Mouse (Mus musculus): ENCODE measurements around the gene Fopnl.

The Fopnl gene

DNA sequence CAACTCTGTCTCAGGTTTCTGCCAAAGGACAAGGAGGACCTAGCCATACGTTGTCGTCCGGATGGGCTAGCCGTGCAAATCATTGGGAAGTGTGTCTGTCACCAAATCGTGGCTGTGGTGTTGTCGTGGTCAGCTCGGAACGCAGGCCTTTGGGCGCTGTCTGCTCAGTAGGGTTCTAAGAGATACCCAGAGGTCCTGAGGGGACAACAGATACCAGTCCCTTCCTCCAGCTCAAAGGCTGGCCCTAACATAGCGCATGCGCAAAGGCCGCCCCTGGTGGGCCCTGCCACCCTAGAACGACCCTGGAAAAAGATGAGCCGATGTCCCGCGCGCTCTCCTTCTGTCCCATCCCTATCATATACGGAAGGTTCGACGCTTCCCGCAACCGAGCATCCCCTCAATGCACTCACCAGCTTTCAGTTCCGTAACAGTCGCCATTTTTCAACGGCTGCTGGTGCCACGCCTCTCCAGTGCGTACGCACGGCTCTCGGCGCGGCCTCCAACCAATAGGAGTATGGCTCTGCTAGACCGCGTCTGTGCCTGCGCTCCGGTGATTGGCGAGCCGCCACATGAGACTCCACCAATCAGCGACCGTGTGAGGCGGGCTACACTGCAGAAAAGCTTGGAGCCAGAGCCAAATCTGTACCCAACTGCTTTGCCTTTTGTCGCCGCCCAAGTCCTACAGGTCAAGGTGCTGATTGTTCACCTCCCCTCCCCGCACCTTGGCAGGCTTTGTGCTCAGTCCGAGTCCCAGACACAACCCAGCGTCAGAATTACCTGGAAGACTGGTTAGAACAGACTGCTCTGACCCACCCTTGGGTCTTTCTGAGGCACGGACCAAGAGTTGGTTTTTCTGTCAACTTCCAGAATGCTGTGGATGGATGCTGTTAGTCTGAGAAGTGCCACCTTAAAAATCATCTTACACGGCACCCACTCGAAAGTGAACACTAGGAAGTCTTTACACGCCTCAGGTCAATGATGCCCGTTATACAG is at the start of gene Fopnl:
Fopnl (minus strand) TSS at position 522 of the 993 bp plus-strand sequence.
- DNase-seq (ENCODE audit: low read depth, low spot score), result peak; percentile 98

DNA sequence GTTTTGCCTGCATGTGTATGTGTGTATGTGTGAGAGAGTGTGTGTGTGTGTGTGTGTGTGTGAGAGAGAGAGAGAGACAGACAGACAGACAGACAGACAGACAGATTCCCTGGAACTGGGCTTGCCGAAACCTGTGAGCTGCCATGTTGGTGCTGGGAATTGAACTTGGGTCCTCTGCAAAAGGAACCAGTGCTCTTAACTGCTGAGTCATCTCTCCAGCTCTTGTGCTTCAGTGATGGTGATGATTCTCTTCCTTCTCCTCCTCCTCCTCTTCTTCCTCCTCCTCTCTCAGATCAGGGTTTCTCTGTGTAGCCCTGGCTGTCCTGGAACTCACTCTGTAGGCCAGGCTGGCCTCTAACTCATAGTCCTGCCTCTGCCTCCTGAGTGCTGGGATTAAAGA is 48.8 kb upstream of the Fopnl start:
- no peak for DNase-seq (ENCODE audit: low read depth, low spot score)

- no peak for DNase-seq (ENCODE audit: low read depth, low spot score)
Measured at GRCm38 (mm10) chr16:14365457-14365856, 48.3 kb upstream of the Fopnl start.

DNA sequence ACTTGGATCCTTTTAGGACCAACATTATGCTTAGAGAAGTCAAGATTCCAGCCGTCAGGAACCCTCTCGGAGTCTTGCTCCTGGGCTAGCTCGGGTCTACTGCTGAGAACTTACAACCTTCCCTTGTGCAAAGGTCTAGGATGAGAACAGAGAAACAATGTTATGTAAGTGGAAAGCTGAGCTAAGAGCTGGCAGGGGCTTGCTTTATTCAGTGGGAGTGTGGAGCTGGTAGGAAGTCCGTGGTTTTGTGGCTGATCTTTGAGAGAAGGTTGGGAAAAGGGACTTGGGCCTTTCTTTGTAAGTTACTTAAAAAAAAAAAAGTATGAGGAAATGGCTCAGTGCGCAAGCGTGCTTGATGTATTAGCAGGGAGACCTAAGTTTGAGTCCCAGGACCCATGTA is 46.9 kb upstream of the Fopnl start:
- DNase-seq (ENCODE audit: low read depth, low spot score), result peak; percentile 60

DNA sequence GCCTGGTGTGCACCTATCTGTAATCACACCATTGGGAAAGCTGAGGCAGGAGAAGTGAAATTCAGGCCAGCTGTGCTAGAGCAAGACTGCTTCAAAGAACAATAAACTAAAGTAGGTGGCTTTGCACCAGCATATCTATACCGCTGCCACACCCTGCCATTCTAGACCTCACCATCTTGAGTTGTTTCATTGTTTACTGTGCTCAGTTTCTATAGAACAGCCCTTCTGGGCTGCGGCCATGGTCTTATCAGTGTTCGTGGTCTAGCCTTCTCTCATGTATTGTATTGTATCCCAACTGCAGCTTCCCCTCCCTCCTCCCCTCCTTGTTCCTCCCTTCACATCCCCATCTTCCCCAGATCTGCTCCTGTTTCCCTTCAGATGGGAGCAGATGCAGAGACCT is 46.3 kb upstream of the Fopnl start:
- DNase-seq (ENCODE audit: low read depth, low spot score), result no peak

GRCm38 (mm10) chr16:14362099-14362820 is 45.1 kb upstream of the Fopnl start:
- DNase-seq (ENCODE audit: low read depth, low spot score), result no peak

DNA sequence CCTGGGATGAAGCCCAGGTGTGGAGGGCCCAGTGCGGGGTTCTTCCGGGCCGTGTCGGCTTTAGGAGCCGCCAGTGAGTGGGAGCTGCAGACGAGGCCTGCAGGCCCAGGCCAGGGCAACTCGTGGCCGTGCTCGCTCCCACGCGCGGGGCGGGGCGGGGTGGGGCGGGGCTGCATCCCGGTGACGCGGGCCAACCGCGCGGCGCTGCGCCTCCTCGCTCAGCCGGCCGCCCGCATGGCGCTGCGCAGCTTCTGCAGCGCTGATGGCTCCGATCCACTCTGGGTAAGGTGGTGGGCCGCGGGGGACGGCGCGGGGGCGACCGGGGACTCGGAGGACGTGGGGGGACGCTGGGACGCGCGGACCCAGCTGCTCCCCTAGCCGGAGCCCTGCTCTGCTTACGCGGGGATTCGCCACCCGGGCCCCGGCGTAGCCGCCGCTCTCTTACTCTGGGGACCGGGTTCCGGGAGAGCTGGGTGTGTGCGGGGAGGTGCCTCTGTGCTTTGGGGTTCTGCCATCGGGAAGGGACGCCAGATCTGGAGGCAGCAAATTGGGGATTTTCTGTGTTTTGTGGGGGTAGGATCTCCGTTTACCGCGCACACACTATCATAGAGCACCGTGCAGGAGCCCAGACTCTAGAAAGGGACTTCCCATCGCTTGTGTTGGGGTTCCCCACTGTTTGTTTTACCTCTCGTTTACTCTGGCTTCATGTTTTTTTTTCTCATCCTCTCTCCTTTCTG is 44.3 kb upstream of the Fopnl start, which contains the start of gene Abcc1:
Abcc1 (plus strand) TSS at position 197 of the 737 bp plus-strand sequence.
- peak; percentile 69 for DNase-seq (ENCODE audit: low read depth, low spot score)

DNA sequence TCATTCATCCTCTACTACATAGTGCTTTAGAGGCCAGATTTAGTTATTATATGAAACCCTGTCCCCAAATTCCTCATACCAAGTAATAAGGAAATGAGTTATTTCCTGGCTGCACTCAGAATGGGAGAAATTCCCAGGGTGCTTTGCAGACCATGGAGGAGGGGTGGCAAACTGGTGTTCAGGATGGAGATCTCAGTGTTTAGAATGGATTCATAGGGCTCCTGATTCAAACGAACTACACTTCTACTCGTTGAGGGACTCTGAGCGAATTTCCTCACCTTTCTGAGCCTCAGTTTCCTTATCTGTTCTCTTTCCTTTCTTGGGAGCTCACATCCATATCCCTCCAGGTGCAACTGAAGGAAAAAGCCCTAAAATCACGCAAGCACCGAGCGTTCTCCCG is 43.7 kb upstream of the Fopnl start:
- no peak for DNase-seq (ENCODE audit: low read depth, low spot score)

DNA sequence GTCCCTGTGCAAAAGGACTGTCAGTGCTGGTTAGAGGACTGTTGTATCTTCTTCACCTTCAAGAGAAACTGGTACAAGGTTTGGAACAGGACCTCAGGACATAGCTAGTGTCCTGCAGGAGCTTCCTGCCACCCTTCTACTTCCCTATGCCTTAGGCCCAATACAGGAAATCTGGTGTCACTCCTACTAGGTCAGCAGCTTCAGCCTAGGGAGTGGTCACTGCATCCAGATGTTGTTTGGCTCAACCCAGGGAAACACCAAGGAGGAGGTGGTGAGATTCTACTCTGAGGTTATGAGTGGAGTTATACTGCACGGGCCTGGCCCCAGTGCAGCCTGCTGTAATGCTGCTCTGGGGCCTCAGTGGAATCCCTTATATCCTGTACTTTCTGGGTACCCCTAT is 41.3 kb upstream of the Fopnl start:
- no peak for DNase-seq (ENCODE audit: low read depth, low spot score)

DNA sequence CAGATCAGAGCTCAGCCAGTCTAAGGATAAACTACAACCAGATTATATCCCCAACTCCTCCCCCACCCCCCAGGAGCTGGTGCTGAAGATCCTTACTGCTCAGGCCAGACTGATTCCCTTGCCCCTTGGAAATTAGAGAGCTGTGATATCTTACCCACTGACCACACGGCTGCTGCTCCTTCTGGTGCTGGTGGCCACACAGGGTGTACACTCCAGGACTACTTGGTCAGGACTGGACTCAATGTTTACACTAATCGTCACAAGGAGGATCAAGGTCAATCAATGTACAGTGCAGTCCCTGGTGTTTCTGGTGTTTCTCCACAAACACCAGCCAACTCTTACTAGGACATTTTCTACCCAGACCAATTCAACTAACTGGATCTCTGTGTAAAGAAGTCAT is 40.7 kb upstream of the Fopnl start:
- no peak for DNase-seq (ENCODE audit: low read depth, low spot score)

DNA sequence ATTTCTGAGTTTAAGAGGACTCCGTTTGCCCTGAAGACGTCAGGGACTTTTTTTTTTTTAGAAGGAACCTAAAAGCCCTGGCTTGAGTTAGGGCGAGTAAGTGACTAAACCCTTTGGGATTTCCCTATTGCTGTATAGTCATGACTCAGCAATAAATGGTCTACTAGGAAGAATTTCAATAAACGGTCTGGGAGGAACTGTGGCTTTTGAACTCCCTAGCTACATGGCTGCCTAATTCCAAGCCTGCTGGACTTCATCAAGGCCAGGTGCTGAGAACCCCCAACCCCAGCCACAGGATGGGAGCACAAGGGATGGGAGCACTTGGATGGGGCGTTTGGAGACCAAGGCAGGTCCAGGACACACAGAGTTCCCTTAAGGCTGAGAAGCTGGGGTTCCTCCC is 35.5 kb upstream of the Fopnl start:
- no peak for DNase-seq (ENCODE audit: low read depth, low spot score)

DNA sequence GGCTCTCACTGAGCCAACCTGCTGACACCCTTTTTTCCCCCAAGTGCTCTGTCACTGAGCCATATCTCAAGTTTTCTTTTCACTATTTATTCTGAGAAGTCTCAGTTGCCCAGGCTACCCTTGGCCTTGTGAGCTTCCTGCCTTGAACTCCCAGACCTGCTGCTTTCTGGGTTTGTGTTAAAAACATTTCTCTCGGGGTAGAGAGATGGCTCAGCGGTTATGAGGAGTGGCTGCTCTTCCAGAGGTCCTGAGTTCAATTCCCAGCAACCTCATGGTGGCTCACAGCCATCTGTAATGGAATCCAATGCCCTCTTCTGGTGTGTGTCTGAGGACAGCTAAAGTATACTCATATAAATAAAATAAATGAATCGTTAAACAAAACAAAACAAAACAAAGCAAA is 35.0 kb upstream of the Fopnl start:
- no peak for DNase-seq (ENCODE audit: low read depth, low spot score)

GRCm38 (mm10) chr16:14351571-14351970 is 34.4 kb upstream of the Fopnl start:
- DNase-seq (ENCODE audit: low read depth, low spot score), result no peak

DNA sequence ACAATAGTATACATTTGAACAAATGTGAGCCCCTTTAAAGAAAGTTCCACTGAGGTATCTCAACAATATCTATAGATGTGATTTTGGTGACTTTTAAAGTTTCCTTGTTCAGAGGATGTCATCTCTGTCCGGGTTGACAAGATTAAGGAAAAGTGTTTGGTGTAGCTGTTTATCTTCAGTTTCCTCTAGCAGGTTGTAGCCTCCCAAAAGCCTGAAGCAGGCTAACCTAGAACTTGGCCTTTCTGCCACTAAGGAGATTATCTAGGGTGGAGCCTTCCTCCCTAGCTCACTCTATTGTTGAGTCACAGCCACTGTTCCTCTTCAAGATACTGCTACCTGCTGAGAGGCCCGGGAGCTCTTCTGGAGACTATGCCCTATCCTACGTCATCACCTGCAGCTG is 27.8 kb upstream of the Fopnl start:
- DNase-seq (ENCODE audit: low read depth, low spot score), result no peak

DNA sequence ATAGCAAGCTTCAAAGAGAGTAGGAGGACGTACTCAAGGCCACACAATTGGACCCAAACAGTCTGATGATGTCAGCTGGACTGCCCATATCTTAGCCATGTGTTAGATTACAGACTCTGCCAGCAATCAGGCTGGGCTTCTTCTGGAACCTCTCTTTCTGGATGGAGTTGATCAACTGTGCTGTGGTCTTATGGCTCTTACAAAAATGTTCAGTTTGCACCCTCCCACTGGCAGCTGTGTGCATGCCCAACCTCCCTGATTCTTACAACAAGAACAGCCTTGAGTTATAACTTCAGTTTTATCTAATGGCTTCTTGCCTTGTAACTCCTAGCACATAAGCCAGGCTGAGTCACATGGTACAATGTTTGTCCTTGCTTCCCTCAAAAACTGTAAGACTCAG is 11.0 kb upstream of the Fopnl start:
- no peak for DNase-seq (ENCODE audit: low read depth, low spot score)

GRCm38 (mm10) chr16:14320494-14320893 is 3.3 kb upstream of the Fopnl start:
- DNase-seq (ENCODE audit: low read depth, low spot score), result no peak

DNA sequence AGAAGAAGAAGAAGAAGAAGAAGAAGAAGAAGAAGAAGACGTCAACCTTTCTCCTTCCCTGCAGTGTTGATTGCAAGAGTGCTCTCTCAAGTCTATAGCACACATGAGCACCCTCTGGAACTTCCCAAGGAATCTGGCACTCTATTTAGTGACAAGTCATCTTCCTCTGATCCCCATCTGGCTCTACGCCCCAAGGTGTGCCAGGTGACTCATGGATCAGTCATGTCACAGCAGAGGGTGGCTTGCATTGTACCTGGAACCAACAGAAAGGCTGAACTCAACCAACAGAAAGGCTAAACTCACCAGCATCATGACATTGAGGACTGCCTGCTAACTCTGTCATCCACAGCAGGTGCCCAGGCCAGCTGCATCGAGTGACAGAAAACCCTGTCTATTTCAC is 2.5 kb upstream of the Fopnl start:
- no peak for DNase-seq (ENCODE audit: low read depth, low spot score)

- DNase-seq (ENCODE audit: low read depth, low spot score), result no peak
Measured at GRCm38 (mm10) chr16:14312914-14313313, 4.3 kb downstream of the Fopnl start.

DNA sequence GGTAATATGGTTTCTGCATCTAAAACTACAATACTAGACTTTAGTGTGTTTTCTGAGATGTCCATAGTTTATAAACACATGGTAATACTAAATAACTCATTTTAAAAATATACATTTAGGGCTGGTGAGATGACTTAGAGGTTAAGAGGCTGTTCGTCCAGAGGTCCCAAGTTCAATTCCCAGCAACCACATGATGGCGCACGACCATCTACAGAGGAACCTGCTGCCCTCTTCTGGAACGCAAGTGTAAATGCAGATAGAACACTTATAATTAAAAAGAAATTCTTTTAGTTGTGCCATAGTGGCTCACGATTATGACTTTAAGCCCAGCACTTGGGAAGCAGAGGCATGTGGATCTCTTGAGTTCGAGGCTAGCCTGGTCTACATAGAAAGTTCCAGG is 5.8 kb downstream of the Fopnl start:
- peak; percentile 40 for DNase-seq (ENCODE audit: low read depth, low spot score)

DNA sequence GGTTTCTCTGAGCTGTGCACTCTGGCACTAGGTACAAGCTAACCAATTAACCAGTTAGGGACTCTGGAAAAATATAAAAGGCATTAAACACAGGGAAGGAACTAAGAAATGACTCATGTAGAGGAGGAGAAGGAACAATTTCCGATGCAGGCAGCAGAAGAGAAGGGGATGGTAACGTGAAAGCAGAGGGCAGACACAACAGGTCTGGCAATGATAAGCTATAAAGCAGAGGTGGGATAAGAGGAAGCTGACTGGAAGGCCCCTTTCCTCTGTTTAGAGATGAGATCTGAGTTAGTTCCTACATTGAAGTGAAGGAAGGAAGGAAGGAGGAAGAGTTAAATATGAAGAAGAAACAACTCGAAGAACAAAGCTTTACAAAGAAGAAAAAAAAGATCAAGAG is 7.4 kb downstream of the Fopnl start:
- DNase-seq (ENCODE audit: low read depth, low spot score), result no peak

DNA sequence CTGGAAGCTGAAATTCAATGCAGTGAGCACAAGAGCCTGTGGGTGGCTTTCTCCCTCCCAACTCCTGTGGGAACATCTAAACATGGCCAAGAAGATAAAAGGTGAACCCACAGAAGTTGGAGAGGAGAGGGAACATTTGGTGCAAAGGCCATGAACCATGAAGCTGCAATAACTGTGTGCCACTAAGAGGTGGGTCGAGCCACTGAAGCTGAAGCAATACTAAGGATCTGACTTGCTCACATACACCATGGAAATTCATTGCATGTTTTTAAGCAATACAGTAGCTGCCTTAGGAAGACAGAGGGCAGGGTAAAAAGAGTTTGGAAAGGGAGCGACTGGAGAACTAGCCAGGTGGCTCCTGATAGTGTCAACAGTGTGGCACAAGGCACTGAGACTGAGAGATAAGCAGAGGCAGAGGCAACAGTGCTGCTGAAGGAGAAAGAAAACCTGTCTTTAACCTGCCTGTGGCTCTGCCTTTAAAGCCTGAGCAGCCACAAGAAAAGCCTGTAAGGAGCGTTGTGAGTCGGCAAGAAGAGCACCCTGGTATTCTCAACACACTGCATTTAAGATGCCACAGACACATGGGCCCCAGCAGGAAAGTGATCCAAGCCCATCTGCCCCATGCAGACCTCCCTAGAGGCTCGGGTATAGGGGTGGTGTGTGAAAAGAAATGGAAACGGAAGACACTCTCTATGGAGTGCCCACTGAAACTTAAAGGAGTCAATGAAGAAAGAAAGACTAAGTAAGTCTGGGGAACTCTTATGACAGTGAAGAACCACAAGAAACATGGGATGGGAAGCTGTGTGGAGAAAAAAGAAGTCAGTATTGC is 8.7 kb downstream of the Fopnl start:
- DNase-seq (ENCODE audit: low read depth, low spot score), result no peak
